Mouse (Mus musculus): ENCODE data around the gene Pxmp4.

The Pxmp4 gene

GRCm38 (mm10) chr2:154550937-154551336 is 52.6 kb downstream of the Pxmp4 start:
- in situ Hi-C loops (cut with MboI; ENCODE audit: unreplicated experiment in 2 of 2), result no loop called here

- in situ Hi-C loops (cut with MboI; ENCODE audit: unreplicated experiment in 2 of 2), result no loop called here
These were observed 53.7 kb downstream of the Pxmp4 start for GRCm38 (mm10) chr2:154549886-154550189.

DNA sequence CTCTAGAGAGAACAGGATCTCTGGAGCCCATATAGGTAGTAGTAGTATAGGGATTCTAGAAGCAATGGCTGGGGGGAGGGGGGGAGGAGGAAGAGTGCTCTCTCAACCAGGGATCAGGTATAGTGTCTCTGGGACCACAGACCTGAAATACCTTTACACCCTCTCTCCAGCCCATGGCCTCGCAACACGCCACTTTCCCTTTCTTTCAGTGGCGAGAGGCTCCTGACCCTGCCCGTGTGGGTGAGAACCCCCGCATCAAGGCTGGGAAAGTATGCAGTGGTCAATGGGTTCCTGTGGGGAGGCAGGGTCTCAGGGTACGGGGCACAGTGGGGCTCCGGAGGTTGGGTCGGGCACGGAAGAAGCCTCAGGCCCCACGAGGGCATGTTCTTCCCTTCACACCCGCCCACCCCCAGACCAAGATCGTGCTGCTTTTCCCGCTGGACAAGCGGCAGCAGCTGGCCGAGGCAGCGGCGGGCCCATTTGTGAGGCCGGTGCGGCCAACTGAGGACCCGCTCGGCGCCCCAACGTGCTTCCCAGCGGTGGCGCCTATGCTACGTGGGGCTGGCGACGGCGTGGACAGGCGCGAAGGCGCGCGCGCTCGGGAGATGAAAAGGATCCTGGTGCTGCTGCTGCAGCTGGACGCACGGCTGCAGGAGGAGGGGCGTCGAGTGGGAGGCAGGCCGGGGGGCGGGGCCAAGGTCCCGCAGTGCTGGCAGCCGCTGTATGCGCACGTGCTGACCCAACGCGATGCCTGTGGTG is 54.2 kb downstream of the Pxmp4 start:
- in situ Hi-C loops (cut with MboI; ENCODE audit: unreplicated experiment in 2 of 2), result no loop called here

DNA sequence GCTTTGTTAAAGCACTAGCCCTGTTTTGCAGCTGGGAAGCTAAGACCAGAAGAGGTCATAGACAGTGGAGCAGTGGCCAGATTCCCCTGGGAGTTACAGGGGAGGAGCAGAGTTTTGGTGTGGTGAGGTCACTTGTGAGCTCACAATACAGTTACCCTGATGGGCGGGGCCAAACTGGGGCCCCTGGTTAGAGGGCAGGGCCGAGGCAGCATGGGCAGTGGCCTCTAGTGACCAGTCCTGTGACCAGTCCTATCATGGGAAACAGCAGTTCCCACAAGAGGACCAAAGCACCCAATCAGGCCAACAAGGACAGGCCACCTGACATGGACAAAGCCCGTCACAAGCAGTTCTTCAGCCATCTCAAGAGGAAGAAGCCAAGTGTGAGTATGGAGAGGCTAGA is 54.8 kb downstream of the Pxmp4 start:
- in situ Hi-C loops (cut with MboI; ENCODE audit: unreplicated experiment in 2 of 2), result no loop called here

- in situ Hi-C loops (cut with MboI; ENCODE audit: unreplicated experiment in 2 of 2), result no loop called here
These were observed 56.8 kb downstream of the Pxmp4 start, which contains the start of gene 1700003F12Rik for GRCm38 (mm10) chr2:154546711-154547110. Gene 1700003F12Rik, plus strand, starts transcription at chr2:154547085.

DNA sequence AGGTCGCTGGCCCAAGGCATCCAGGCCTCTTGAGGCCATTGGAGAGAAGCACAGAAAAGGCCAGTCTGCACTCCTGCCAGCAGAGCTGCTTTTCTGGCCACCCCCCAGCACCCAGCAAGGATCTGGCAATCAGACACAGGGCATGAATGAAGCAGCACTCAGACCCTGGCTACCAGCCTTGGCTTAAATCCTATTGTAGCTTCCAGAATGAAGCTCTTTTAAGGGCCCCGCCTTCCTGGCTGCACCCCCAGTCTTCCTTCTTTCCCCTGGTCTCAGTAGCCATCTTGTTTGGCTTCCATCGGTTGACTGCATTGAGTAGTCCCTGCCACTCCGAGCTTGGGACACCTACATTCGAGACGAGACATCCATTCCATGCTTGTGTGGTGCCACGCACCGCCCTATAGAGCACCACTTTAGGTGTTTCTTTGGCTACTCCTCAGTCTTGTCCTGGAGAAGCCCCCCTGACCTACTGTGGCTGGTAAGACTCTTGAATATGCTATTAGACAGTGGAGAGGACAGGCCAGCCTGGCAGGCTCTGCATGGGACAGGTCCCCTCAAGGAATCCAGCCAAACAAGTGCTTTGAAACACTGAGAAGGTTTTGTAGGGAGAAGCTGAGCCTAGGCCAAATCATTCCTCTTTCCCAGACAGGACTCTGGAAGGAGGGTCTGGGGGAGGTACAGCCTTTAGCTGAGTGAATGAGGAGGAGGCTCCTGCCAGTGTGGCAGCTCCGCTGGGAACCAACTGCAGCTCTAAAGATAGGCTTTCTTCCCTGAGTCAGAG is 59.8 kb downstream of the Pxmp4 start:
- in situ Hi-C loops (cut with MboI; ENCODE audit: unreplicated experiment in 2 of 2), result loop anchor here in 1 of 2 experiments (5.0 kb wide), 1 partner anchor 126 kb away; no protein-coding TSS in a partner anchor

DNA sequence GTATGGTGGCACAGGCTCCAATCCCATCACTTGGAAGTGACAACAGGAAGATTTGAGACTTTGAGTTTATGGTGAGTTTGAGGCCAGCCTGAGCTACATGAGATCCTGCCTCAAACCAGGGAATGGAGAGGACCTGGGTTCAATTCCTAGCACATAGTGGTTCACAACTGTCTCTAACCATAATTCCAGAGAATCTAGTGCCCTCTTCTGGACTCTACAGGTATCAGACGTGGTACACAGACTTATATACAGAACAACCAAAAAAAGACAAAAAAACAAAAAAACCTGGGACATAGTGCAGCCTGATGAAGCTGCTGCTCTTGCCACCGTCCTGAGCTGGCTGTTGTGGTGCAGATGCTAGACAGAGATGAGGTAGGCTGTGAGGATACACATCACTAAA is 61.9 kb downstream of the Pxmp4 start:
- in situ Hi-C loops (cut with MboI; ENCODE audit: unreplicated experiment in 2 of 2), result loop anchor here in 1 of 2 experiments (5.0 kb wide), 1 partner anchor 124 kb away; no protein-coding TSS in a partner anchor

DNA sequence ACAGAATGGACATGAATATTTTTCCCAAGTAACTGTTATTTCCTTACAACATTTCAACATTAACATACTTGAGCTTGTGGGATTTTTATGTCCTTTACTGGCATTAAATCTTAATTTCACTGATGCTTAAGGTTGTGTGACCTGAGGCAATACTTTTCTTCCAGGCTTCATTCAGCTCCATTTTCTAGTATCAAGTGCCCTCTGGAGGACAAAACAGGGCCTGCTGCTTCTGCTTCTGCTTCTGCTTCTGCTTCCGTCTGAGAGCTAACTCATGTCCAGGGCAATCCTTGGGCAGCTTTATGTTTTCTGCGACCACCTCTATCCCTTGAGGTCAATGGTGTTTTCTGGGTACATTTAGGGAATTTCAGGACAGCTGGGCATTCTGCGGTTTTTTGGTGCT is 63.8 kb downstream of the Pxmp4 start:
- in situ Hi-C loops (cut with MboI; ENCODE audit: unreplicated experiment in 2 of 2), result loop anchor here (5.0 kb wide), 2 partner anchors 43 to 122 kb away; no protein-coding TSS in a partner anchor

- in situ Hi-C loops (cut with MboI; ENCODE audit: unreplicated experiment in 2 of 2), result loop anchor here in 1 of 2 experiments (5.0 kb wide), 1 partner anchor 44 kb away; no protein-coding TSS in a partner anchor
These were observed 64.8 kb downstream of the Pxmp4 start for GRCm38 (mm10) chr2:154538710-154539109.

- in situ Hi-C loops (cut with MboI; ENCODE audit: unreplicated experiment in 2 of 2), result loop anchor here in 1 of 2 experiments (5.0 kb wide), 1 partner anchor 44 kb away; no protein-coding TSS in a partner anchor
These were observed 65.2 kb downstream of the Pxmp4 start for GRCm38 (mm10) chr2:154538310-154538709.

All from v-Abl transformed pro-B cells (cell line).